Mouse (Mus musculus) C2C12 (cell line): Measurements from ENCODE around the gene Fam71e1.

ENCODE experiments used
- CTCF ChIP-seq: IDR thresholded peaks from one replicate; pipeline ENCODE4 v1.5.1; 2011; ENCODE audit not compliant: control insufficient read depth, insufficient read depth, insufficient read length
- MAX ChIP-seq: IDR thresholded peaks from one replicate; pipeline ENCODE4 v1.6.1; 2011; ENCODE audit warnings: mild to moderate bottlenecking, control low read depth

- TF ChIP-seq CTCF: no peak
- TF ChIP-seq MAX: no peak
Measured at GRCm38 (mm10) chr7:44546274-44546673, 49.9 kb downstream of the Fam71e1 start.
